Mouse (Mus musculus) lung, embryonic 15.5 days (tissue): ENCODE data around the gene Ccl5. TPM values are rescaled to one million over a fixed set of nuclear protein-coding genes. Genes with fewer than 3 reads are reported as not detected.

Source experiments
- ATAC-seq: fragments of 200-750 bp; cut with Nextera tagmentation; 2 replicates; pipeline ENCODE4 v1.8.0; 2017; ENCODE audit warnings: moderate number of reproducible peaks, borderline replicate concordance; ENCODE audit not compliant: low FRiP score, low TSS enrichment; ENCODE audit errors: extremely low read depth
- H3K27ac ChIP-seq: fragments of 300-500 bp; sonication (generic); 2 replicates; pipeline ENCODE4 v1.5.1; 2015; ENCODE audit warnings: moderate library complexity, mild to moderate bottlenecking, inconsistent platforms
- H3K27me3 ChIP-seq: fragments of 300-500 bp; sonication (generic); 2 replicates; pipeline ENCODE4 v1.6.1; 2015; ENCODE audit warnings: inconsistent platforms
- H3K36me3 ChIP-seq: fragments of 300-500 bp; sonication (generic); 2 replicates; pipeline ENCODE4 v1.6.1; 2015; ENCODE audit warnings: inconsistent platforms
- H3K4me1 ChIP-seq: fragments of 300-500 bp; sonication (generic); 2 replicates; pipeline ENCODE4 v1.6.1; 2015; ENCODE audit warnings: inconsistent platforms
- H3K4me2 ChIP-seq: fragments of 300-500 bp; sonication (generic); 2 replicates; pipeline ENCODE4 v1.6.1; 2015; ENCODE audit warnings: inconsistent platforms, mild to moderate bottlenecking, moderate library complexity
- H3K4me3 ChIP-seq: fragments of 300-500 bp; sonication (generic); 2 replicates; pipeline ENCODE4 v1.5.1; 2015; ENCODE audit warnings: mild to moderate bottlenecking, inconsistent platforms
- H3K9ac ChIP-seq: fragments of 300-500 bp; sonication (generic); 2 replicates; pipeline ENCODE4 v1.6.1; 2015; ENCODE audit warnings: inconsistent platforms
- H3K9me3 ChIP-seq: fragments of 300-500 bp; sonication (generic); 2 replicates; pipeline ENCODE4 v1.6.1; 2016; ENCODE audit warnings: inconsistent platforms
- WGBS: fragments of 180-500 bp; shearing (Covaris S2); methylation state at CpG from one replicate; pipeline ENCODE4 v1.1.7; 2015; 5-methylcytosine and 5-hydroxymethylcytosine counted together
- polyA plus RNA-seq: library from polyadenylated mRNA; unstranded; fragments of >200 nt; fragmentation: Nextera tagmentation; extraction: Ambion mirVana; gene quantifications from 2 replicates; pipeline ENCODE4 v1.2.1, GENCODE M21; 2015

Gene Ccl5
- polyA plus RNA-seq, 1 experiment from 2014 or later: 0.82 TPM

DNA sequence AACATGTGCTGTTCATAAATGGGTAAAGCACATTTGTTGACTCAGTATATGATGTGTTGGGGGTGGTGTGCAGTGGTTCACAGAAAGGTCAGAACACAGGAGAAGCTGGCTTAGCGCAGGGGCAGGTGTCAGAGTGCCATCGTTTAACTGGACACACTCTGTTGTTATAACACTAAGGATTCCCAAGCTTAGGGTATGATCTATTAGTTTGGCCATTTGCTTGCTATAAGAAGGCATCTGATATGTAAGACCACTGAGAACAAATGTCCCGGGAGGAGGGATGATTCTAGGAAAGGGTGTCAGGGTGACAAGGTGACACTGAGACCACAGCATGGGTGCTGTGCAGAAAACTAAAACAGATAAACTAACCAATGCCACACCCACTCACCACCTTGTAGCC is 6.5 kb upstream of the Ccl5 start:
- WGBS: 53% methylated on average over 3 of the region's 3 CpGs
- no peaks in the 10 kb centered on the region for H3K9me3 ChIP-seq

GRCm38 (mm10) chr11:83534609-83535423 is 4.5 kb upstream of the Ccl5 start:
- no peaks in the 10 kb centered on the region for H3K9me3 ChIP-seq
- H3K9ac ChIP-seq: no peak overlapping the region
- H3K4me1 ChIP-seq: peaks cover 9% of the 10 kb centered on the region
- no peaks in the 10 kb centered on the region for H3K27me3 ChIP-seq
- H3K4me2 ChIP-seq: peak overlapping the region; percentile 35
- no peaks in the 10 kb centered on the region for H3K36me3 ChIP-seq
- 27% methylated on average over 13 of the region's 13 CpGs for WGBS
- ATAC-seq: peak; percentile 83
- 0 out of 2 replicates have a peak overlapping the region, but pooled peaks have one; percentile 6 for H3K27ac ChIP-seq
- H3K4me3 ChIP-seq: peak overlapping the region; percentile 6

More for the DNA sequence above, 6.5 kb upstream of the Ccl5 start:
- ATAC-seq: no peak
- Histone ChIP-seq H3K9ac (no peak overlapping the region), H3K4me2 (no peak overlapping the region), H3K4me1 (peaks cover 9% of the 10 kb centered on the region), H3K4me3 (no peak overlapping the region), H3K27ac (no peak overlapping the region), H3K36me3 (no peaks in the 10 kb centered on the region), H3K27me3 (no peaks in the 10 kb centered on the region)

- WGBS: 72% methylated on average over 8 of the region's 8 CpGs
- Histone ChIP-seq H3K9ac (no peak overlapping the region), H3K4me2 (peak overlapping the region; percentile 35), H3K4me3 (0 out of 2 replicates have a peak overlapping the region, but pooled peaks have one; percentile 6), H3K9me3 (no peaks in the 10 kb centered on the region), H3K4me1 (peaks cover 9% of the 10 kb centered on the region), H3K27me3 (no peaks in the 10 kb centered on the region), H3K36me3 (no peaks in the 10 kb centered on the region), H3K27ac (0 out of 2 replicates have a peak overlapping the region, but pooled peaks have one; percentile 6)
- no peak for ATAC-seq
Measured at GRCm38 (mm10) chr11:83534143-83534542, 3.8 kb upstream of the Ccl5 start.

DNA sequence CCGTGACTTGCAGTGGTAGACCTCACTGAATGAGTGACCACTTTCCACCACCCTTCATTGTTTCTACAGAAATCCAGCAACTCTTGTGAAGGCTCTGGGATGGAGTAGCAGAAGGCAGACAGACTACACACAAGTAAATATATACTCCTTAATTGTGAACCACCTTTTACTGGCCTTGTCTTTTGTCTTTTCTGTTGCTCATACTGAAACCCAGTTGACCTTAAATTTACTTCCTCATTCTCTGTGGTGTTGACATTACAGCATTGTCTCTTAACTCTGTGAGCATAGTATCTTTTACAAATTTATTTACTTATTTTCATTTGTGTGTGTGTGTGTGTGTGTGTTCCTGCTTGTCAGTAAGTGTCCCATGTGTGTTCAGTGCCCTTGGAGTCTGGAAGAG is 2.9 kb upstream of the Ccl5 start:
- Histone ChIP-seq H3K9me3 (no peaks in the 10 kb centered on the region), H3K4me3 (no peak overlapping the region), H3K36me3 (no peaks in the 10 kb centered on the region), H3K4me1 (peaks cover 9% of the 10 kb centered on the region), H3K9ac (no peak overlapping the region), H3K27me3 (no peaks in the 10 kb centered on the region), H3K4me2 (no peak overlapping the region), H3K27ac (no peak overlapping the region)
- 81% methylated on average over 1 of the region's 1 CpGs for WGBS
- ATAC-seq: no peak

DNA sequence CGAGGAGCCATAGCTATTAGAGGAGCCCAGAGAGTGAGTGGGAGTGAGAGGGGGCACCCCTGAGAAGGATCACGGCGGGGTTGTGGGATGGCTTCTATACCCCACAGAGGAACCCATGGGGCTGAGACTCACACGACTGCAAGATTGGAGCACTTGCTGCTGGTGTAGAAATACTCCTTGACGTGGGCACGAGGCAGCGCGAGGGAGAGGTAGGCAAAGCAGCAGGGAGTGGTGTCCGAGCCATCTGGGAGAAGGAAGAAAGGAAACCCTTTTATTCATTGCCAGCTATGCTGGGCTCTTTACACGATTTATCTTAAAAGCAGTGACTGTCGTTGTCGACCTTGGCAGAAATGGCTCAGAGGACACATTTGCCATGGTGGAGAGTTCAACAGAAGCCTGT is 1.3 kb downstream of the Ccl5 start:
- H3K36me3 ChIP-seq: no peaks in the 10 kb centered on the region
- H3K4me1 ChIP-seq: 0 out of 2 replicates have a peak, but pooled peaks cover under 1% of the 10 kb centered on the region
- no peaks in the 10 kb centered on the region for H3K9me3 ChIP-seq
- no peak overlapping the region for H3K4me2 ChIP-seq
- H3K9ac ChIP-seq: no peak overlapping the region
- ATAC-seq: no peak
- no peak overlapping the region for H3K4me3 ChIP-seq
- no peak overlapping the region for H3K27ac ChIP-seq
- no peaks in the 10 kb centered on the region for H3K27me3 ChIP-seq
- WGBS: 74% methylated on average over 12 of the region's 12 CpGs

- Histone ChIP-seq H3K9me3 (no peaks in the 10 kb centered on the region), H3K9ac (no peak within 1 kb of the TSS), H3K4me1 (no peaks in the 10 kb centered on the region), H3K27ac (no peak within 1 kb of the TSS), H3K27me3 (no peaks in the 10 kb centered on the region), H3K36me3 (no peaks in the 10 kb centered on the region), H3K4me3 (no peak within 1 kb of the TSS), H3K4me2 (no peak within 1 kb of the TSS)
- 72% methylated on average over 3 of the region's 3 CpGs for WGBS
- ATAC-seq: no peak
Measured at GRCm38 (mm10) chr11:83522075-83522474, 8.2 kb downstream of the Ccl5 start, which contains the start of gene Heatr9. Gene Heatr9, minus strand, starts transcription at chr11:83522175.

- WGBS: 71% methylated on average over 6 of the region's 6 CpGs
- H3K27ac ChIP-seq: no peak overlapping the region
- no peak overlapping the region for H3K4me2 ChIP-seq
- no peak for ATAC-seq
- H3K9me3 ChIP-seq: no peaks in the 10 kb centered on the region
- H3K4me3 ChIP-seq: no peak overlapping the region
- no peaks in the 10 kb centered on the region for H3K27me3 ChIP-seq
- no peaks in the 10 kb centered on the region for H3K36me3 ChIP-seq
- H3K9ac ChIP-seq: no peak overlapping the region
- no peaks in the 10 kb centered on the region for H3K4me1 ChIP-seq
Measured at GRCm38 (mm10) chr11:83518371-83518770, 11.9 kb downstream of the Ccl5 start.

GRCm38 (mm10) chr11:83517153-83517552 is 13.2 kb downstream of the Ccl5 start:
- no peaks in the 10 kb centered on the region for H3K4me1 ChIP-seq
- H3K4me2 ChIP-seq: no peak overlapping the region
- no peak for ATAC-seq
- no peak overlapping the region for H3K9ac ChIP-seq
- no peaks in the 10 kb centered on the region for H3K36me3 ChIP-seq
- H3K27ac ChIP-seq: no peak overlapping the region
- H3K27me3 ChIP-seq: no peaks in the 10 kb centered on the region
- no peaks in the 10 kb centered on the region for H3K9me3 ChIP-seq
- no peak overlapping the region for H3K4me3 ChIP-seq

DNA sequence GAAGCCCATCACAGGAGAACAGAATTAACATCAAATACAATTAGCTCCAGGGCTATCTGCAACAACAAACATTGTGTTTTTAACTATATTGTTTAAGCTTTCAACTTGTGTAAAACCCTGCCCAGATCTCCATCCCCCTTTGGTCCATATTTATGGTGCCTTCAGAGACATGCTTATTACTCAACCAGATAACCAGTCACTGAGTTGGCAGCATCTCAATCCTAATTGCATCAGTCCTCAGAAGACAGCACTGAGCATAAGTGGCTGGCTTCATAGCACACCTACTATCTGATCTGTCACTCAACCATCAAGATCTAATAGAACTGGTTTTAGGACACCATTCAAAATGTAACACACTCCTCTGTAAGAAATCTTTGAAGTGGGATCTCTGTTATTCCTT is 20.8 kb downstream of the Ccl5 start:
- no peak overlapping the region for H3K4me3 ChIP-seq
- H3K27me3 ChIP-seq: no peaks in the 10 kb centered on the region
- ATAC-seq: no peak
- H3K36me3 ChIP-seq: peaks cover 31% of the 10 kb centered on the region
- no peaks in the 10 kb centered on the region for H3K9me3 ChIP-seq
- H3K4me1 ChIP-seq: no peaks in the 10 kb centered on the region
- H3K27ac ChIP-seq: no peak overlapping the region
- H3K4me2 ChIP-seq: no peak overlapping the region
- no peak overlapping the region for H3K9ac ChIP-seq

DNA sequence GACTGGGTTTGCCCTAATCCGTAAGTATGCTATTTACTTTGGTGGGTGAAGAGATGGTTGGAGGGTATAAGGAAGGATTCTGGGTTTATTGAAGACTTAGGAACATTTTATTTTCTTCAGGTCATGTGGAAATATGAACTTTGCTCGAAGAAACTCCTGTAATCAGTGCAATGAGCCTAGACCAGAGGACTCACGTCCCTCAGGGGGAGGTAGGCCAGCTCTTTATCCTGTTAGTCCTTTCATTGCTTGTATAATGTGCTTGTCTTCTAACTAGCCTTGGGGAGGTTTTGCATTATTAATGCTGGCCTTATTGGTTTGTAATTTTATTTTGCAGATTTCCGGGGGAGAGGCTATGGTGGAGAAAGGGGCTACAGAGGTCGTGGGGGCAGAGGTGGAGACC is 26.0 kb downstream of the Ccl5 start:
- Histone ChIP-seq H3K4me3 (no peak overlapping the region), H3K27me3 (no peaks in the 10 kb centered on the region), H3K9ac (no peak overlapping the region), H3K36me3 (peaks cover 64% of the 10 kb centered on the region), H3K27ac (no peak overlapping the region), H3K4me2 (no peak overlapping the region), H3K9me3 (no peaks in the 10 kb centered on the region), H3K4me1 (no peaks in the 10 kb centered on the region)
- no peak for ATAC-seq
- 93% methylated on average over 5 of the region's 5 CpGs for WGBS

DNA sequence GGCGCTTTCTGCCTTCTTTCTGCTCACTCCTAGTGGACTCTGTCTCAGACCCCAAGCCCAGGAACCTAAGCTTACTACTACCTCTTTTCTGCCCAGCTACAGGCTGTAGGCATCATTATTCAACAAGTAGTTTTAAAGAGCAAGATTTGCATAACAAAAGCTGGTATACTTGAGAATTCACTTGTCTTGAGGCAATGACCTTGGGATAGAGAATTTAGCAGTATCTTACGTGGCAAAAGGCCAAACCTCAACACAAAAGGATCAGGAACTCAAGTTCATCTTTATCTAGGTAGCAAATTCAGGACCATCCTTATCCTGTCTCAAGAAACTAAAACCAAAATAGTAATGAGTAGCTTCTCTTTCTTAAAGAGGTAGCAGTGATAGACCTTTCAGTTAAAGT is 34.7 kb downstream of the Ccl5 start:
- no peaks in the 10 kb centered on the region for H3K4me1 ChIP-seq
- ATAC-seq: no peak
- H3K27ac ChIP-seq: no peak overlapping the region
- no peaks in the 10 kb centered on the region for H3K9me3 ChIP-seq
- 94% methylated on average over 2 of the region's 2 CpGs for WGBS
- no peak overlapping the region for H3K4me2 ChIP-seq
- H3K27me3 ChIP-seq: no peaks in the 10 kb centered on the region
- H3K9ac ChIP-seq: no peak overlapping the region
- no peak overlapping the region for H3K4me3 ChIP-seq
- H3K36me3 ChIP-seq: peaks cover 26% of the 10 kb centered on the region

GRCm38 (mm10) chr11:83491488-83491887 is 38.8 kb downstream of the Ccl5 start:
- H3K27ac ChIP-seq: no peak overlapping the region
- no peaks in the 10 kb centered on the region for H3K9me3 ChIP-seq
- no peaks in the 10 kb centered on the region for H3K4me1 ChIP-seq
- H3K4me3 ChIP-seq: no peak overlapping the region
- H3K36me3 ChIP-seq: peaks cover 37% of the 10 kb centered on the region
- H3K4me2 ChIP-seq: no peak overlapping the region
- no peaks in the 10 kb centered on the region for H3K27me3 ChIP-seq
- no peak overlapping the region for H3K9ac ChIP-seq
- WGBS: 77% methylated on average over 4 of the region's 4 CpGs
- no peak for ATAC-seq
